Mouse (Mus musculus) myocyte (in vitro differentiated cells): ENCODE measurements around the gene Tspyl3. TPM values are rescaled to one million over a fixed set of nuclear protein-coding genes. Genes with fewer than 3 reads are reported as not detected.

Source experiments
- H3K27me3 ChIP-seq: one replicate; pipeline ENCODE4 v1.6.1; 2011; ENCODE audit not compliant: control insufficient read depth, insufficient read depth, insufficient read length
- H3K36me3 ChIP-seq: one replicate; pipeline ENCODE4 v1.6.1; 2011; ENCODE audit not compliant: control insufficient read depth, insufficient read depth
- H3K4me2 ChIP-seq: one replicate; pipeline ENCODE4 v1.6.1; 2011; ENCODE audit warnings: low read depth, control low read depth
- H3K4me3 ChIP-seq: one replicate; pipeline ENCODE4 v1.5.1; 2011; ENCODE audit warnings: mild to moderate bottlenecking, control low read depth, moderate library complexity
- H3K79me2 ChIP-seq: one replicate; pipeline ENCODE4 v1.6.1; 2011; ENCODE audit not compliant: control insufficient read depth, insufficient read depth
- H3ac ChIP-seq: one replicate; pipeline ENCODE4 v1.6.1; 2011; ENCODE audit not compliant: control insufficient read depth, insufficient read length
- CEBPB ChIP-seq: IDR thresholded peaks from 2 replicates; pipeline ENCODE4 v1.6.1; 2011; ENCODE audit warnings: mild to moderate bottlenecking, moderate library complexity; ENCODE audit not compliant: poor library complexity, insufficient read depth, severe bottlenecking
- E2F4 ChIP-seq: IDR thresholded peaks from one replicate; pipeline ENCODE4 v1.6.1; 2011; ENCODE audit warnings: mild to moderate bottlenecking, control low read depth, moderate library complexity; ENCODE audit not compliant: insufficient read depth
- MAX ChIP-seq: IDR thresholded peaks from one replicate; pipeline ENCODE4 v1.6.1; 2011; ENCODE audit warnings: low read depth, mild to moderate bottlenecking, control low read depth
- MYOD1 ChIP-seq, 3 experiments: IDR thresholded peaks; one replicate each; pipeline ENCODE4 v1.6.1; 2011; ENCODE audit warnings: control low read depth in 2 of 3, low read depth in 2 of 3, mild to moderate bottlenecking in 2 of 3, moderate library complexity in 1 of 3; ENCODE audit not compliant: insufficient read length in 2 of 3, control insufficient read depth in 1 of 3
- MYOG ChIP-seq, 3 experiments: IDR thresholded peaks; one replicate each; pipeline ENCODE4 v1.6.1; 2011; ENCODE audit warnings: control low read depth in 2 of 3, low read depth in 2 of 3, mild to moderate bottlenecking in 2 of 3; ENCODE audit not compliant: insufficient read length in 2 of 3, control insufficient read depth in 1 of 3, insufficient read depth in 1 of 3
- POLR2A ChIP-seq: IDR thresholded peaks from one replicate; pipeline ENCODE4 v1.6.1; 2011; ENCODE audit warnings: low read depth, mild to moderate bottlenecking, control low read depth, moderate library complexity; ENCODE audit not compliant: insufficient read length
- POLR2AphosphoS2 ChIP-seq: IDR thresholded peaks from one replicate; pipeline ENCODE4 v1.6.1; 2011; ENCODE audit warnings: low read depth, control low read depth; ENCODE audit not compliant: insufficient read length
- REST ChIP-seq: IDR thresholded peaks from one replicate; pipeline ENCODE4 v1.6.1; 2011; ENCODE audit warnings: mild to moderate bottlenecking, control low read depth, moderate library complexity; ENCODE audit not compliant: insufficient read depth, insufficient read length
- SRF ChIP-seq: IDR thresholded peaks from one replicate; pipeline ENCODE4 v1.6.1; 2011; ENCODE audit warnings: low read depth; ENCODE audit not compliant: control insufficient read depth, insufficient read length
- TCF12 ChIP-seq: IDR thresholded peaks from one replicate; pipeline ENCODE4 v1.6.1; 2011; ENCODE audit warnings: mild to moderate bottlenecking, control low read depth; ENCODE audit not compliant: poor library complexity, insufficient read depth, severe bottlenecking
- TCF3 ChIP-seq: IDR thresholded peaks from one replicate; pipeline ENCODE4 v1.6.1; 2011; ENCODE audit warnings: low read depth, control low read depth; ENCODE audit not compliant: insufficient read length
- USF1 ChIP-seq: IDR thresholded peaks from one replicate; pipeline ENCODE4 v1.6.1; 2011; ENCODE audit warnings: low read depth, mild to moderate bottlenecking, control low read depth, moderate library complexity
- polyA plus RNA-seq: library from polyadenylated mRNA; unstranded; fragments of >200 nt; fragmentation: generic; extraction: Trizol; gene quantifications from one replicate; pipeline ENCODE4 v1.2.1, GENCODE M21; 2012; ENCODE audit warnings: missing spikeins

Gene Tspyl3
- polyA plus RNA-seq, 1 experiment: 0.12 TPM

GRCm38 (mm10) chr2:153222566-153222965, 2.7 kb downstream of the Tspyl3 start:
- Histone ChIP-seq H3K4me3 (no peak overlapping the region), H3K27me3 (no peaks in the 10 kb centered on the region), H3K4me2 (no peak overlapping the region), H3K79me2 (no peaks in the 10 kb centered on the region), H3ac (no peak overlapping the region), H3K36me3 (no peaks in the 10 kb centered on the region)
- TF ChIP-seq POLR2A (no peak), TCF3 (no peak), REST (no peak), MYOD1 (IDR thresholded peaks at IDR 0.05; ENCODE audit: control insufficient read depth in 1 of 3, insufficient read length in 2 of 3, low read depth in 2 of 3) (no peak), E2F4 (no peak), USF1 (no peak), CEBPB (no peak), POLR2AphosphoS2 (no peak), TCF12 (no peak), SRF (no peak), MAX (no peak), MYOG (IDR thresholded peaks at IDR 0.05; ENCODE audit: control insufficient read depth in 1 of 3, insufficient read depth in 1 of 3, insufficient read length in 2 of 3, low read depth in 2 of 3) (no peak)

- H3K36me3 ChIP-seq: no peaks in the 10 kb centered on the region
- H3K4me3 ChIP-seq: no peak overlapping the region
- H3K79me2 ChIP-seq: no peaks in the 10 kb centered on the region
- no peak for TF ChIP-seq E2F4
- no peak for TF ChIP-seq MAX
- no peak for TF ChIP-seq MYOG (IDR thresholded peaks at IDR 0.05; ENCODE audit: control insufficient read depth in 1 of 3, insufficient read depth in 1 of 3, insufficient read length in 2 of 3, low read depth in 2 of 3)
- TF ChIP-seq TCF12: no peak
- TF ChIP-seq TCF3: no peak
- no peak for TF ChIP-seq USF1
- TF ChIP-seq REST: no peak
- no peak for TF ChIP-seq CEBPB
- no peak for TF ChIP-seq SRF
- TF ChIP-seq POLR2AphosphoS2: no peak
- TF ChIP-seq POLR2A: no peak
- TF ChIP-seq MYOD1 (IDR thresholded peaks at IDR 0.05; ENCODE audit: control insufficient read depth in 1 of 3, insufficient read length in 2 of 3, low read depth in 2 of 3): no peak
- no peak overlapping the region for H3ac ChIP-seq
- no peaks in the 10 kb centered on the region for H3K27me3 ChIP-seq
- no peak overlapping the region for H3K4me2 ChIP-seq
Observed at GRCm38 (mm10) chr2:153222130-153222529, 3.1 kb downstream of the Tspyl3 start.

GRCm38 (mm10) chr2:153221620-153222019, 3.6 kb downstream of the Tspyl3 start:
- Histone ChIP-seq H3K79me2 (no peaks in the 10 kb centered on the region), H3K4me3 (no peak overlapping the region), H3K36me3 (no peaks in the 10 kb centered on the region), H3K4me2 (no peak overlapping the region), H3K27me3 (no peaks in the 10 kb centered on the region), H3ac (no peak overlapping the region)
- TF ChIP-seq SRF (no peak), E2F4 (no peak), POLR2AphosphoS2 (peak; percentile 16), POLR2A (no peak)

GRCm38 (mm10) chr2:153218516-153218915, 6.7 kb downstream of the Tspyl3 start:
- TF ChIP-seq MAX (no peak), TCF12 (no peak), E2F4 (no peak), MYOG (IDR thresholded peaks at IDR 0.05; ENCODE audit: control insufficient read depth in 1 of 3, insufficient read depth in 1 of 3, insufficient read length in 2 of 3, low read depth in 2 of 3) (no peak), REST (no peak), POLR2A (no peak), TCF3 (no peak), USF1 (no peak), SRF (no peak), MYOD1 (IDR thresholded peaks at IDR 0.05; ENCODE audit: control insufficient read depth in 1 of 3, insufficient read length in 2 of 3, low read depth in 2 of 3) (no peak), POLR2AphosphoS2 (no peak), CEBPB (no peak)
- H3ac ChIP-seq: no peak overlapping the region
- H3K4me3 ChIP-seq: no peak overlapping the region
- H3K27me3 ChIP-seq: no peaks in the 10 kb centered on the region
- H3K36me3 ChIP-seq: no peaks in the 10 kb centered on the region
- H3K79me2 ChIP-seq: no peaks in the 10 kb centered on the region
- no peak overlapping the region for H3K4me2 ChIP-seq

- no peaks in the 10 kb centered on the region for H3K79me2 ChIP-seq
- TF ChIP-seq MYOG (IDR thresholded peaks at IDR 0.05; ENCODE audit: control insufficient read depth in 1 of 3, insufficient read depth in 1 of 3, insufficient read length in 2 of 3, low read depth in 2 of 3) (no peak), MYOD1 (IDR thresholded peaks at IDR 0.05; ENCODE audit: control insufficient read depth in 1 of 3, insufficient read length in 2 of 3, low read depth in 2 of 3) (no peak), POLR2A (no peak), REST (no peak), SRF (no peak), CEBPB (no peak), USF1 (no peak), MAX (no peak), TCF3 (no peak), POLR2AphosphoS2 (no peak), E2F4 (no peak)
- no peaks in the 10 kb centered on the region for H3K36me3 ChIP-seq
- H3K27me3 ChIP-seq: no peaks in the 10 kb centered on the region
- no peak overlapping the region for H3K4me3 ChIP-seq
- H3K4me2 ChIP-seq: no peak overlapping the region
- no peak overlapping the region for H3ac ChIP-seq
Observed at GRCm38 (mm10) chr2:153217826-153218340, 7.4 kb downstream of the Tspyl3 start.
